Mouse (Mus musculus) cerebellum, postnatal 36 days (tissue): ENCODE results near the gene Rabgap1l.

Source experiments
- DNase-seq, 2 experiments: peaks; one replicate each; pipeline ENCODE4 v3.0.0; 2021 to 2022; ENCODE audit warnings: mixed read lengths in 2 of 2

Gene Rabgap1l

GRCm38 (mm10) chr1:160371696-160372095 lies 421.3 kb downstream of the Rabgap1l start:
- DNase-seq = no peak

- no peak for DNase-seq
These were observed 422.5 kb downstream of the Rabgap1l start for GRCm38 (mm10) chr1:160370552-160370951.

DNA sequence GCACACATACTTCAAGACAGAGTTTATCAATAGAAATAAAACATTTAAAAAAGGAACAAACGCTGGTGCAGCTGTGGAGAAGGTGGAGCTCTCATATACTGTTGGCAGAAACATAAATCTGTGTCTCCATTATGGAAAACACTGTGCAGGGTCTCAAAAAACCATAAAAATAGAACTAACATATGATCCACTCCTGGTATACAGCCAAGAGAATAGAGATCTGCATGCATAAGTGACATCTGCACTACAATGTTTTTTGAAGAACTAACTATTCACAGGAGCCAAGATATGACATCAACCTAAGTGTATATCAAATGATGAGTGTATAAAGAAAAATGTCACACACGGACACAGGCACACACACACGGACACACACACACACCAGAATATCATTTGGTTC lies 426.4 kb downstream of the Rabgap1l start:
- no peak for DNase-seq

DNA sequence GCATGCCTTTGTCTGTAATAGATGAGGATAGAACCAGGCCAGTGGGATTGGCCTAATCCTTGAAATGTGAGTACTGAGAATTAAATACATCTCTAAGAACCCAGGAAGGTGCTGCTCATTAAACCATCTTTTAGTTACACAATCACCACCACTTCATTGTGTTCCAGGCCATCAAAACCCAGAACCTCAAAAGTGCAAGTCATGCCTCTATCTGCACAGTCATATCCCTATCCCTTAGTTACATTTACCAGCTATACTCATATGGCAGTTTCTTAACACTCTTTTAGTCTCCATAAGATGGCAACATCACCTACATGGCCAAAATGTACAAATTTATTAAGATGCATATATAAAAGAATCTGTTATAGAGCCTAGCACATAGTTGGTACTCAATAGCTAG lies 435.7 kb downstream of the Rabgap1l start:
- no peak for DNase-seq

GRCm38 (mm10) chr1:160353732-160354455 lies 439.1 kb downstream of the Rabgap1l start:
- no peak for DNase-seq

- peak in 1 of 2 experiments; percentile 9 for DNase-seq
These were observed 440.7 kb downstream of the Rabgap1l start for GRCm38 (mm10) chr1:160352309-160352708.

DNA sequence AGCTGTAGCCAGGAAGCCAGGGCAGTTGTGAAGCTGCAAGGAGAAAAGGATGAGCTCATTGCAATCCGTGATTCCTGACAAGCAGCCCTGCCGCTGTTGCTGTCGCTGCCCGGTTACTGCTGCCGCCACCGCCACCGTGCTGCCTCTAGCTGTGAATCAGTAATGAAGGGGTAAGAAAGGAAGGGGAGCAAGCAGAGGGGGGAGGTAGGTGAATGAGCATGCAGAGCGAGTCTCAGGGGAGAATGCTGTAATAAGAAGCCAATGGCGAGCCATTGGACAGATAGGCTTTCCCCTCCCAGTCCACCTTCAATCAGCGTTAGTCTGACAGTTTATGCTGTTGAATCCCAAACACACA lies 441.2 kb downstream of the Rabgap1l start:
- DNase-seq = peak; percentile 75 to 78

DNA sequence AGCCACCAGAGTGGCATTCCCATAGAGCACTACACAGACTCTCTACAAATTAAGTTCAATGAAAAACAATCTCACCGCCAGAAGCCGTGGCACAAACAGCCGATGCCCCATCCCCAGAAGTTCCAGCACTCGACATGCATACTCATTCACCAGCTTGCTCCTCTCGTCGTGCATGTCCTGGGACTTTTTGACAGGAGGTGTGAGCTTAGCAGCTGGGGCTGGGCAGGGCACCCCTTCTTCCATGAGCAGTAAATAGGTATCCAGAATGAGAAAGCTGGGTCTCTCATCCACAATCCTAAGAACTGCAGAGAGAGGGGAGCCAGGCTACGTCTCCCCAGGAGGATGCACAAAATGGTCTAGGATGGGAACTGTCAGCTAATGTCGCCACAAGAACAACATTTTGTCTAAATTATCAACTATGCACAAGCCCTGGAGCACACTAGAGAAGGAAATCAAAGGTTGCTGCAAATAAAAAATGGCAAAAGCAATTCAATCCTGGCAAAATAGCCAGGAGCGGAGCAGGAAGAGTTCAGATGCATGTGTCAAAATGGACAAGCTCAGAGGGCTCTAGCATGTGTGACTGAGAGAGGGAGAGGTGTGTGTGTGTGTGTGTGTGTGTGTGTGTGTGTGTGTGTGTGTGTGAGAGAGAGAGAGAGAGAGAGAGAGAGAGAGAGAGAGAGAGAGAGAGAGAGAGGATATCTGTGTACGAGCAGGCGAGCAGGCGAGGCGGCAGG lies 441.7 kb downstream of the Rabgap1l start:
- DNase-seq = peak; percentile 41 to 65

- DNase-seq = no peak
These were observed 452.4 kb downstream of the Rabgap1l start for GRCm38 (mm10) chr1:160340653-160341052.

GRCm38 (mm10) chr1:160339374-160339773 lies 453.6 kb downstream of the Rabgap1l start:
- no peak for DNase-seq

GRCm38 (mm10) chr1:160334791-160335190 lies 458.2 kb downstream of the Rabgap1l start:
- DNase-seq = no peak

GRCm38 (mm10) chr1:160330828-160331227 lies 462.2 kb downstream of the Rabgap1l start:
- DNase-seq = no peak

DNA sequence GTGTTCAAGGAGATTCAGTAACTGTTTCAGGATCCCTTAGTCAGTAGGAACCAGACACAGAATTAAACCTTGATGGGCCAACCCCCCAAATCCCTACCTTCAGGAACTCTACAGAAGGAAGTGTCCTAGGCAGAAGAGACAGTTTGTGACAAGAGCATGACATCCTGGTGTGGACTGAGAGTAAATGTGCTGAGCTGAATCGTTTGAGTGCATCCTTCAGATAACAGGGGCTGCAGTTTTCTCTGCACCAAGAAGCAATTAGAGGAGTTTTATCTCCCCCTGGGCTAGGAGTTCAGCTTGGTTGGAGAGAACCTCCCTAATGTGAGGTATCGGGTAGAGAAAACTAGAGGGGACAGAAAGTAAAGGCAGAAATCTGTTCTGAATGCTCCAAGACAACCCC lies 462.8 kb downstream of the Rabgap1l start:
- no peak for DNase-seq

GRCm38 (mm10) chr1:160329788-160330187 lies 463.2 kb downstream of the Rabgap1l start:
- DNase-seq = no peak

DNA sequence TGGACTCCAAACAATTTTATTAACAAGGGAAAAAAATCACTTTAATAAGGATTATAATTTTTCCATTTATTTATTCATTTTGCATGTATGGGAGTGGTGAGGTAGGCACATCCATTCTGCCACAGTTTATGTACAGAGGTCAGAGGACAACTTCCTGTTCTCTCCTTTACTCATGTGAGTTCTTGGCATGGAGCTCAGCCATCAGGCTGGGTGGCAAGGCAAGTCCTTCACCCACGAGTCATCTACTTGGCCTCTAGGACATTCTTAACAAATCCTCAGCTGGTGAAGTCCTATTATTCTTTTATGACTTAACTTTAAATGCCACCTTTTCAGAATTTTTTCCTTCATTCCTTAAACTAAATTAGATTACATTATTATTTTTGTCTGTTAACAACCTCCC lies 465.5 kb downstream of the Rabgap1l start:
- DNase-seq = no peak

DNA sequence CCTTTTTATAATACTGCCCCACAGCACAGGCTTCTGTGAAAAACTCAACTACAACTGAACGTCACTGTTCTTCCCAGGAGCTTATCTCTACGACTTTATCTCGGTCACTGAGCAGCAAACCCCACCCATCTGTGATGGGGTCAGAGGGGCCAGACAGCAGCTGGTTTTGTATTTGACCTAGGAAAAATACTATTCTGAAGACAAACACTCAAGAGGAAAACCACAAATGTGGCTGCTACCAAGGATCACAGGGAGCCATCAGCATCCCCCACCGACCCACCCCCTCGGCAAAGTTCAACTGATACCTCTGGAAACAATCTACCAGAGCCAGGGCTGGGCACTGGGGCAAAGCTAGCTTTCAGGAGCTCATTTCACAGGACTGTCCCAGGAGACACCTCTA lies 467.5 kb downstream of the Rabgap1l start:
- DNase-seq = no peak

DNA sequence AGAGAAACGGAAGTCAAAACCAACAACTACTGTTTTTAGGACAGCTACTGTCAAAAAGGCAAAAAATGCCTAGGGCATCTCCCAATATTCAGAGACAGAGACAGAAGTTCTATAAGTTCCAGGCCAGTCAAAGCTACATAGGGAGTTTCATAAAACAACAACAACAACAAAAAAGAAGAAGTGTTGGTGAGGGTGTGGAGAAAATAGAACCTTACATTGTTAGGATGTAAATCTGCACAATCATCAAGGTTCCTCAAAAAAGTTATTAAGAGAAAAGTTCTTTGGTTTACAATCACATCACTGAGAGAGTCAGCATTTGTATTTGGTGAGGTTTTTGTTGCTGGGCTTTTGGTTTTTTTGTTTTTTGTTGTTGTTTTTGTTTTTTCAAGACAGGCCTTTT lies 472.3 kb downstream of the Rabgap1l start:
- DNase-seq = no peak

DNA sequence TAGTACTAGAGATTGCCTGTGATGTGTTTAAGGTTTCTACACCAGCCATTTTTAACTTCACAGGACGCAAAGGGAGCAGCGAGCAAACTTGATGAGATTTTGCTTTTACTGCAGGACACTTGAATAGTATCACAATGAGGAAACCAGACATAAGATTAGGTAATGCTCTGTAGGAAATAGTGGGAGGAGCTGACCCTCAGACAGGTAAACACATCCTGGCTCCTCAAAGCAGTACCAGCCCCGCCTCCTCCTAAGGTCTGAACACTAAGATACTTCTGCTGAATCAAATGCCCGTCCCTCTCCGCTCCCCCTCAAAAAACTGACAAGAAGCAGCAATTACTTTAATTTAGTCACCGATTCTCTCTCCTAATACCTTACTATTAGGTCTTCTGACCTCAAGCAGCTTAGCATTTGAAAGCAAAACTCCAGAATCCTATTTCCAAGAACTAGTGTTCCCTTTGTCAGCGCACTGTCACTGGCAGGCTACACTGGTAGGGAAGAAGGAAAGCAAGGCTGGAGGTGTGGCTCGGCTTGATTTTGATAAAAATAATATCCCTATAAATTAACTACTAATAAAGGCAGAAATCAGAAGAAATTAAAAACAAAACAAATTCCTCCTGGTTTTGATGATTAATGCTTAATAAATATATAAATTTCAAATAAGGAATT lies 474.8 kb downstream of the Rabgap1l start:
- DNase-seq = no peak

DNA sequence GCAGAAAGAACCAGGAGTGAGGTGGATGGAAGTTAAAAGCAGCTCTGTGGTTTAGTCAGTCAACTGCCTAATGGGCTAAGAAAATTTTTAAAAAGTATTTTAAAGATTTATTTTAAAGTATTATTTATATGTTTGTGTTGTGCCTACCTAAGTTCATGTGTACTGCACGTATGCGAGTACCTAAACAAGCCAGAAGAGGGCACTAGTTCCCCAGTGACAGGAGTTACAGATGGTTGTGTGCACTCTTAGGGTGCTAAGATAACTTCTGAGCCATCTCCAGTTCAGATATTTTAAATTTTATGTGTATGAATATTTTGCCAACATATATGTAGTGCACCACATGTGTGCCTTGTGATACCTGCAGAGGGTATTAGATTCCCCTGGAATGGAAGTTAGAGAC lies 476.8 kb downstream of the Rabgap1l start:
- no peak for DNase-seq

DNA sequence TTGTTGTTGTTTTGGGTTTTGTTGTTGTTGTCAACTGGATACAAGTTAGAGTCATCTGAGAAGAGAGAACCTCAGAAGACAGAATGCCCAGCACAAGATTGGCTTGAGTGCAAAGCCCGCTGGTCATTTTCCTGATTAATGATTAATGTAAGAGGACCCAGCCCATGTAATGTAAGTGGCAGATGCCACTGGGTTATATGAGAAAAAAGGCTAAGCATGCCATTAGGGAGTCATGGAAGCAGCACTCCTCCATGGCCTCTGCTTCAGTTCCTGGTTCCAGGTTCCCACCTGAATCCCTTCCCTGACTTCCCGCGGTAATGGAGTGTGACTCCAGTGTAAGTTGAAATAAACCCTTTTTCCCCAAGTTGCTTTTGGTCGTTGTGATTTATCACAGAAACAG lies 480.4 kb downstream of the Rabgap1l start:
- no peak for DNase-seq

DNA sequence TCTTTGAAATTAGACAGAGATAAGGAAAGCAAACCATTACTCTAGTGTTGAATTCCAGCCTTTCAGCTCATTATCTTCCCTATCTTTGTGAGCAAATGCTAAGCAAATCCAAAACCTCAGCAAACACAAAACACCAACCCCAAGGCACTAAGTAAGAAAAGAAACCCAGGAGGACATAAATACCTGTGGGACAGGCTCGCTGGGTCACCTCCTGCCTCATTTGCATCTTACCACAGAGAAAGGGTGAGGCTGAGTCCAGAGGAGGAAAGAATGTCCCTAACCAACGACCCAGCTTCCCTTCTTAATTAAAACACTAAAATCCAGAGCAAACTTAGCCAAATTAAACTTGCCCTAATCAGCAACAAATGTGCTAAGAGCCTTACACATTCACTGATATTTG lies 481.1 kb downstream of the Rabgap1l start:
- no peak for DNase-seq

DNA sequence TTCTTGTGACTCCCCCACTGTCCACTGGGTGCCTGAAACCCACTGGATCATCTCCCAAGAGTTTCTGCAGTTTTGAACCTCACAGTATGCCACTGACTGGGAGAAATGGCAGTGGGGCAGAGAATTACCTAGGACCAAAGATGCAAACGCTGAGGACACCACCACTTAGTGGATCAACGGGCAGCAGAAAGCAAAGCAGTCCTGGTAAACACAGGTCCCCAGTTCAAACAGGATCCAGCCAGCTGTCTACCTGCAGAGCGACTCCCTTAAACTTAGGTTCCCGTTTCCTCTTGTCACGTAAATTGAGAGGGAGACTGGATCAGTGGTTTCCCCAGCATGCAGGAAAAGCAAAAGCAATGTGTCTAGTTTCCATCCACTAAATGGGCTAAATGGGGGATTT lies 483.1 kb downstream of the Rabgap1l start:
- no peak for DNase-seq

GRCm38 (mm10) chr1:160308996-160309395 lies 484.0 kb downstream of the Rabgap1l start:
- no peak for DNase-seq

- DNase-seq = no peak
These were observed 484.5 kb downstream of the Rabgap1l start for GRCm38 (mm10) chr1:160308498-160308897.
